Mouse (Mus musculus): ENCODE results near the gene Kansl2. TPM values are rescaled to one million over a fixed set of nuclear protein-coding genes. Genes with fewer than 3 reads are reported as not detected.

Gene Kansl2
- total and polyA plus RNA-seq, 3 experiments, result 59.6 to 125 (median 103) TPM

DNA sequence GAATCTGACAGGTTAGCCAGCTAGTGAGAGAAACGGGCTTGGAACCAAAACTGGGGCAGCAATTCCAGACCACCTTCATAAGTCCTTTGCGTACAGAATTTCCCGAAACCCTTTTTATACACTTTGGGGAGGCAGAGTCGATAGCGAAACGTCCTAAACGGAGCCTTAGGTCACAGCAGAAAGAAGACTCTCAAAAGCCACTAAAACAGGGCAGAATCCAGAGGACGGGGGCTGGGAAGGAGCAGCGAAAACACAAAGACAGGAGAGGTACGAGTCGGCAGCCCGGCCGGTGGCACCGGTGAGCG is 32.9 kb upstream of the Kansl2 start (continued):
- peak; percentile 44; the same call in 1 of the 2 replicates for TF ChIP-seq CHD2 (IDR thresholded peaks at IDR 0.05; ENCODE audit: low read length)
- no peak for TF ChIP-seq ETS1 (conservative IDR thresholded peaks at IDR 0.05; ENCODE audit: low read depth, low read length)
- 0 out of 2 replicates have a peak, but pooled peaks have one; percentile 18 for TF ChIP-seq EP300 (IDR thresholded peaks at IDR 0.05; ENCODE audit: low read length)
- 0 out of 2 replicates have a peak, but pooled peaks have one; percentile 9 for TF ChIP-seq MYC (IDR thresholded peaks at IDR 0.05; ENCODE audit: low read depth, low read length)
- no peak for TF ChIP-seq NELFE (IDR thresholded peaks at IDR 0.05; ENCODE audit: low read depth, low read length)
- TF ChIP-seq ZNF384 (IDR thresholded peaks at IDR 0.05; ENCODE audit: low read depth, low read length), result no peak

DNA sequence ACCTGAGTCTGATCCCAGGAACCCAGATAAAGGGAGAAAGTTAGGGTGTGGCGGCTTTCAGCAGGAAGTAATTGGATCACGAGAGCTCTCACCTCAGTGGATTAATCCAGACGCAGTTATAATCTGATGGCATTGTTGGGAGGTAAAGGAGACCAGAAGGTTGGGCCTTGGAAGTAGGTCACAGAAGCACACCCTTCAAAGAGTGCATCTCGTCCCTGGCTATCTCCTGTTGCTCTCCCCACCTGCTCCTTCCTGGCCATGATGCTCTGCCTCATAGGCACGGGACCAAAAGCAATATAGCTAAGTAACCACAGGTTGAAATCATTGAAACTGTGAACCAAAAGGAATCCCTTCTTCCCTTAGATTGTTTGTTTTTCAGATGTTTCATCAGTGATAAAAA is 23.1 kb upstream of the Kansl2 start:
- no peaks in the 10 kb centered on the region for H3K9me3 ChIP-seq (replicated peaks; ENCODE audit: low read length)
- in situ Hi-C loops (cut with MboI; ENCODE audit: low pct_ligation_motif_present, low pct_unique_long_range_greater_than_20kb, low sequenced_read_pairs), result no loop called here
- peaks cover 2 to 9% of the 10 kb centered on the region in 2 experiments; a peak in 1 of 4 replicates for H3K4me1 ChIP-seq (ENCODE audit: control insufficient read depth in 1 of 2, insufficient read depth in 2 of 2)
- H3K36me3 ChIP-seq (replicated peaks in 1 of 2; ENCODE audit: control insufficient read depth in 1 of 2, insufficient read depth in 1 of 2, low read length in 1 of 2), result peaks cover 45 to 82% of the 10 kb centered on the region in 2 experiments
- no peak for DNase-seq (ENCODE audit: extremely low read depth)
- dilution Hi-C loops (cut with MboI; ENCODE audit: extremely low pct_ligation_motif_present, extremely low pct_unique_long_range_greater_than_20kb, low sequenced_read_pairs), result no loop called here
- no peak overlapping the region for H3K4me3 ChIP-seq (replicated peaks in 1 of 3; ENCODE audit: low read depth in 2 of 3, low read length in 2 of 3, poor library complexity in 1 of 3)
- no peak overlapping the region for H3K4me2 ChIP-seq (ENCODE audit: insufficient read depth, low read depth, poor library complexity, severe bottlenecking)
- peaks cover 56% of the 10 kb centered on the region for H3K79me2 ChIP-seq (replicated peaks; ENCODE audit: control insufficient read depth, extremely low read depth, insufficient read depth, poor library complexity, severe bottlenecking)
- no peak overlapping the region for H3K9ac ChIP-seq (ENCODE audit: insufficient read depth, low read depth)
- no peak for TF ChIP-seq CTCF (conservative IDR thresholded peaks at IDR 0.05 in 1 of 2, IDR thresholded peaks at IDR 0.05 in 1 of 2; ENCODE audit: low read depth in 2 of 2, low read length in 2 of 2)
- no peak for TF ChIP-seq MAFK (IDR thresholded peaks at IDR 0.05; ENCODE audit: insufficient replicate concordance, low read length)
- TF ChIP-seq MYC (IDR thresholded peaks at IDR 0.05; ENCODE audit: low read depth, low read length), result no peak
- TF ChIP-seq ZKSCAN1 (IDR thresholded peaks at IDR 0.05; ENCODE audit: borderline replicate concordance, low read depth, low read length), result no peak
- no peak for TF ChIP-seq KAT2A (IDR thresholded peaks at IDR 0.05; ENCODE audit: insufficient replicate concordance, low read length)
- TF ChIP-seq TCF12 (IDR thresholded peaks at IDR 0.05; ENCODE audit: low read depth, low read length), result no peak
- TF ChIP-seq MAZ (IDR thresholded peaks at IDR 0.05; ENCODE audit: low read depth, low read length), result no peak
- TF ChIP-seq IRF4 (IDR thresholded peaks at IDR 0.05; ENCODE audit: low read depth, low read length), result no peak
- H3K27ac ChIP-seq (ENCODE audit: insufficient read depth, low read depth), result no peak overlapping the region
- no peaks in the 10 kb centered on the region for H3K27me3 ChIP-seq (replicated peaks)

DNA sequence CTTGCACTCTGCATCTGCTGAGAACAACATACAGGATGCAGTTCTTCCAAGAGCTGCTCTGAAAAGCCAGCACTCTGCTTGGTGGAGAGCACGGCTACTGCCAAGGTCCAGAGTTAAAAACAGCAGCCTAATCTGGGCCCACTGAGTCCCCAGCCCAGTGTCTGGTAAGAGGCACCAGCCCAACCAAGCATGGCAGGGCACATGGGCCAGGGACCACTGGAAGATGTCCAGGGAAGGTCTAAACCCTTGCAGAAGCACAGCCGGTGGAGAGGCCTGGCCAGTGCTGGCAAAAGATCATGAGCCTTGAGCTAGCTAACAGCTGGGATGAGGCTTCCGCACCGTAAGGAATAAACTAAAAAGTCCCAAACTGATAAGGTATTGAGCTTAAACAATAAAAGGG is 21.8 kb upstream of the Kansl2 start:
- dilution Hi-C loops (cut with MboI; ENCODE audit: extremely low pct_ligation_motif_present, extremely low pct_unique_long_range_greater_than_20kb, low sequenced_read_pairs), result no loop called here
- Histone ChIP-seq H3K9me3 (replicated peaks; ENCODE audit: low read length) (no peaks in the 10 kb centered on the region), H3K27me3 (replicated peaks) (no peaks in the 10 kb centered on the region), H3K4me3 (replicated peaks in 1 of 3; ENCODE audit: low read depth in 2 of 3, low read length in 2 of 3, poor library complexity in 1 of 3) (no peak overlapping the region), H3K79me2 (replicated peaks; ENCODE audit: control insufficient read depth, extremely low read depth, insufficient read depth, poor library complexity, severe bottlenecking) (peaks cover 43% of the 10 kb centered on the region), H3K27ac (ENCODE audit: insufficient read depth, low read depth) (no peak overlapping the region), H3K36me3 (replicated peaks in 1 of 2; ENCODE audit: control insufficient read depth in 1 of 2, insufficient read depth in 1 of 2, low read length in 1 of 2) (peaks cover 53 to 85% of the 10 kb centered on the region in 2 experiments), H3K9ac (ENCODE audit: insufficient read depth, low read depth) (no peak overlapping the region), H3K4me2 (ENCODE audit: insufficient read depth, low read depth, poor library complexity, severe bottlenecking) (no peak overlapping the region), H3K4me1 (ENCODE audit: control insufficient read depth in 1 of 2, insufficient read depth in 2 of 2) (no peaks in the 10 kb centered on the region)
- DNase-seq (ENCODE audit: extremely low read depth), result no peak
- TF ChIP-seq ZMIZ1 (IDR thresholded peaks at IDR 0.05; ENCODE audit: low read depth, low read length) (no peak), RCOR1 (conservative IDR thresholded peaks at IDR 0.05; ENCODE audit: low read depth, low read length) (no peak), USF2 (conservative IDR thresholded peaks at IDR 0.05; ENCODE audit: low read depth, low read length) (no peak), CHD2 (IDR thresholded peaks at IDR 0.05; ENCODE audit: low read length) (no peak), POLR2A (IDR thresholded peaks at IDR 0.05; ENCODE audit: low read depth, low read length) (no peak), MAX (IDR thresholded peaks at IDR 0.05; ENCODE audit: low read length) (no peak), SMC3 (IDR thresholded peaks at IDR 0.05; ENCODE audit: low read depth, low read length) (no peak), MEF2A (IDR thresholded peaks at IDR 0.05; ENCODE audit: borderline replicate concordance, low read depth, low read length) (no peak), JUN (IDR thresholded peaks at IDR 0.05; ENCODE audit: insufficient read depth, low read depth, low read length) (no peak)
- in situ Hi-C loops (cut with MboI; ENCODE audit: low pct_ligation_motif_present, low pct_unique_long_range_greater_than_20kb, low sequenced_read_pairs), result no loop called here
